8 mouse cellular contexts compared by ENCODE assay signal in the genomic region with DNA sequence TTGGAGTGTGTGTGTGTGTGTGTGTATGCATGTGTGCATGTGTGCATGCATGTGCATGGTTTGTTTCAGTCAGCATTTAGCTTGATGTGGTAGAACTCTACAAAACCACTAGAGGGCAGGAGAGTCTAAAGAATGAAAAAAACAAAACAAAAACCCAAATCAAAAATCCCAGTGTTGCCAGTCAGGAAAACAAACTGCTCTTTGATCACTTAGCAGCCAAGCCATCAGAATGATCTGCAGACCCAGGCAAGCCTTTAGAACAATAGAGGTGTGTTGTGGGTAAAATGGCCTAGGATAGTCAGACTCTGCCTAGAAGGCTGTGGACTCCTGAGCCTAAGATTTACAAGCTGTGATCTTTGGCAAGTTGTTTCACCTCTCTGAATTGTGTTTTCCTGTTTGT.
DNase-seq lines count a peak whose midpoint lies in the region; ATAC-seq and TF ChIP-seq lines count a peak whose summit lies in the region.

No protein-coding gene starts in this region.

- in situ Hi-C loops in CH12.LX (cut with MboI; ENCODE audit: low pct_ligation_motif_present, low pct_unique_long_range_greater_than_20kb, low sequenced_read_pairs): loop anchor here (10.0 to 25.0 kb wide), 2 partner anchors 141 to 1168 kb away; no protein-coding TSS in a partner anchor

- no peak overlapping the region for H3K4me3 ChIP-seq in gastrocnemius, adult 2 months
- no peak overlapping the region for H3K4me3 ChIP-seq in CH12.LX (replicated peaks in 1 of 3; ENCODE audit: low read depth in 2 of 3, low read length in 2 of 3, poor library complexity in 1 of 3)
- H3K4me3 ChIP-seq in cortical plate, adult 2 months (ENCODE audit: insufficient read depth, low read length): no peak overlapping the region
- H3K4me3 ChIP-seq in limb, embryonic 10.5 days: no peak overlapping the region
- no peak overlapping the region for H3K4me3 ChIP-seq in heart, embryonic 12.5 days

- intact Hi-C loops in gastrocnemius, adult 2 months (cut with DNase I): loop anchor here (1.0 to 10.0 kb wide), 3 partner anchors 136 to 1176 kb away; no protein-coding TSS in a partner anchor
- intact Hi-C loops in gastrocnemius, postnatal 36 days (cut with DNase I): loop anchor here (5.0 kb wide), 2 partner anchors 136 to 1171 kb away; no protein-coding TSS in a partner anchor

- no peaks in the 10 kb centered on the region for H3K79me2 ChIP-seq in CH12.LX (replicated peaks; ENCODE audit: control insufficient read depth, extremely low read depth, insufficient read depth, poor library complexity, severe bottlenecking)

- no peak overlapping the region for H3K27ac ChIP-seq in gastrocnemius, adult 2 months
- H3K27ac ChIP-seq in CH12.LX (ENCODE audit: insufficient read depth, low read depth): no peak overlapping the region
- H3K27ac ChIP-seq in cortical plate, adult 2 months (ENCODE audit: insufficient read depth, low read length): no peak overlapping the region
- peak overlapping the region; percentile 85 for H3K27ac ChIP-seq in limb, embryonic 10.5 days
- no peak overlapping the region for H3K27ac ChIP-seq in heart, embryonic 12.5 days (ENCODE audit: poor library complexity, severe bottlenecking)

- H3K27me3 ChIP-seq in CH12.LX (replicated peaks): peaks cover 7% of the 10 kb centered on the region
- no peaks in the 10 kb centered on the region for H3K27me3 ChIP-seq in limb, embryonic 10.5 days (ENCODE audit: low read depth, poor library complexity, severe bottlenecking)
- H3K27me3 ChIP-seq in heart, embryonic 12.5 days (replicated peaks): no peaks in the 10 kb centered on the region

- no peaks in the 10 kb centered on the region for H3K4me1 ChIP-seq in CH12.LX (ENCODE audit: control insufficient read depth in 1 of 2, insufficient read depth in 2 of 2)
- no peaks in the 10 kb centered on the region for H3K4me1 ChIP-seq in cortical plate, adult 2 months (ENCODE audit: control insufficient read depth, insufficient read depth, low read length)
- peaks cover 13% of the 10 kb centered on the region for H3K4me1 ChIP-seq in limb, embryonic 10.5 days
- H3K4me1 ChIP-seq in heart, embryonic 12.5 days (replicated peaks): 0 out of 2 replicates have a peak, but pooled peaks cover 5% of the 10 kb centered on the region

- no peak overlapping the region for H3K4me2 ChIP-seq in CH12.LX (ENCODE audit: insufficient read depth, low read depth, poor library complexity, severe bottlenecking)
- H3K4me2 ChIP-seq in heart, embryonic 12.5 days: no peak overlapping the region

- TF ChIP-seq POLR2A in CH12.LX (IDR thresholded peaks at IDR 0.05; ENCODE audit: low read depth, low read length): no peak
- no peak for TF ChIP-seq POLR2A in cortical plate, adult 2 months (IDR thresholded peaks at IDR 0.05; ENCODE audit: extremely low read depth, insufficient read depth, low read length)

- TF ChIP-seq EP300 in CH12.LX (IDR thresholded peaks at IDR 0.05; ENCODE audit: low read length): no peak

- dilution Hi-C loops in CH12.LX (cut with MboI; ENCODE audit: extremely low pct_ligation_motif_present, extremely low pct_unique_long_range_greater_than_20kb, low sequenced_read_pairs): no loop called here

- no peak overlapping the region for H3K9ac ChIP-seq in CH12.LX (ENCODE audit: insufficient read depth, low read depth)
- no peak overlapping the region for H3K9ac ChIP-seq in heart, embryonic 12.5 days

- peaks cover 6% of the 10 kb centered on the region for H3K9me3 ChIP-seq in CH12.LX (replicated peaks; ENCODE audit: low read length)
- no peaks in the 10 kb centered on the region for H3K9me3 ChIP-seq in limb, embryonic 10.5 days (replicated peaks)
- H3K9me3 ChIP-seq in heart, embryonic 12.5 days (replicated peaks): no peaks in the 10 kb centered on the region

- ATAC-seq in heart, embryonic 12.5 days (ENCODE audit: insufficient number of reproducible peaks, low FRiP score): no peak

- TF ChIP-seq RAD21 in CH12.LX (IDR thresholded peaks at IDR 0.05; ENCODE audit: low read depth, low read length): peak; percentile 73

- H3K36me3 ChIP-seq in CH12.LX (replicated peaks in 1 of 2; ENCODE audit: control insufficient read depth in 1 of 2, insufficient read depth in 1 of 2, low read length in 1 of 2): no peaks in the 10 kb centered on the region
- no peaks in the 10 kb centered on the region for H3K36me3 ChIP-seq in limb, embryonic 10.5 days
- H3K36me3 ChIP-seq in heart, embryonic 12.5 days: no peaks in the 10 kb centered on the region

- TF ChIP-seq CTCF in gastrocnemius, adult 2 months (IDR thresholded peaks at IDR 0.05): peak; percentile 73
- TF ChIP-seq CTCF in CH12.LX (conservative IDR thresholded peaks at IDR 0.05 in 1 of 2, IDR thresholded peaks at IDR 0.05 in 1 of 2; ENCODE audit: low read depth in 2 of 2, low read length in 2 of 2): peak; percentile 34 to 61; a peak in 3 of 4 replicates
- TF ChIP-seq CTCF in cortical plate, adult 2 months (IDR thresholded peaks at IDR 0.05; ENCODE audit: extremely low read depth, insufficient read depth, low read length): peak; percentile 45

- no peak for DNase-seq in gastrocnemius, adult 2 months
- no peak for DNase-seq in gastrocnemius, postnatal 36 days
- DNase-seq in CH12.LX (ENCODE audit: extremely low read depth): peak; percentile 23
- DNase-seq in limb, embryonic 10.5 days (ENCODE audit: low spot score): no peak
- DNase-seq in retina, postnatal 1 day: peak; percentile 82
- DNase-seq in adrenal gland, adult 18-20 months (ENCODE audit: low spot score in 2 of 2): no peak

TF ChIP-seq in CH12.LX, 34 proteins besides CTCF, POLR2A, EP300 and RAD21:
- 0 out of 2 replicates have a peak, but pooled peaks have one; percentile 31 for TF ChIP-seq ZNF384 (IDR thresholded peaks at IDR 0.05; ENCODE audit: low read depth, low read length)
- TF ChIP-seq SMC3 (IDR thresholded peaks at IDR 0.05; ENCODE audit: low read depth, low read length): peak; percentile 30
- TF ChIP-seq ETS1 (conservative IDR thresholded peaks at IDR 0.05; ENCODE audit: low read depth, low read length): no peak
- TF ChIP-seq E2F4 (IDR thresholded peaks at IDR 0.05; ENCODE audit: insufficient replicate concordance, low read depth, low read length): no peak
- TF ChIP-seq ELF1 (IDR thresholded peaks at IDR 0.05; ENCODE audit: low read depth, low read length): no peak
- TF ChIP-seq TCF12 (IDR thresholded peaks at IDR 0.05; ENCODE audit: low read depth, low read length): no peak
- TF ChIP-seq MAFK (IDR thresholded peaks at IDR 0.05; ENCODE audit: insufficient replicate concordance, low read length): no peak
- TF ChIP-seq MAX (IDR thresholded peaks at IDR 0.05; ENCODE audit: low read length): no peak
- no peak for TF ChIP-seq CHD1 (IDR thresholded peaks at IDR 0.05; ENCODE audit: low read depth, low read length)
- no peak for TF ChIP-seq IRF4 (IDR thresholded peaks at IDR 0.05; ENCODE audit: low read depth, low read length)
- TF ChIP-seq GABPA (IDR thresholded peaks at IDR 0.05; ENCODE audit: insufficient replicate concordance, low read depth, low read length): no peak
- TF ChIP-seq CHD2 (IDR thresholded peaks at IDR 0.05; ENCODE audit: low read length): no peak
- no peak for TF ChIP-seq NRF1 (IDR thresholded peaks at IDR 0.05; ENCODE audit: low read depth, low read length)
- TF ChIP-seq ZMIZ1 (IDR thresholded peaks at IDR 0.05; ENCODE audit: low read depth, low read length): no peak
- no peak for TF ChIP-seq UBTF (IDR thresholded peaks at IDR 0.05; ENCODE audit: low read depth, low read length)
- no peak for TF ChIP-seq POLR2AphosphoS2 (IDR thresholded peaks at IDR 0.05; ENCODE audit: low read depth, low read length)
- TF ChIP-seq BHLHE40 (IDR thresholded peaks at IDR 0.05; ENCODE audit: low read depth, low read length): no peak

Comparison
In these comparisons a context has a peak if more than half of its experiments do, and no peak if none do; other contexts are left out.
1. DNase-seq: peak in CH12.LX (single experiment) and retina, postnatal 1 day (single experiment); none in gastrocnemius, adult 2 months (single experiment), gastrocnemius, postnatal 36 days (0 of 2), limb, embryonic 10.5 days (single experiment) and adrenal gland, adult 18-20 months (0 of 2).
2. Peak in every context shown above with its lines, with median percentiles within 50 percentile points of each other: CTCF ChIP-seq.